Mouse (Mus musculus) lung, postnatal 10 days (tissue): ENCODE measurements at regions not wholly inside any gene's neighbourhood (a gene's known extent, or its start where the extent isn't known, plus 50 kb on each side); places are given as distances from the start of the nearest gene placed in this dataset.

ENCODE experiments used
- DNase-seq: peaks from one replicate; pipeline ENCODE4 v3.0.0; 2021

DNA sequence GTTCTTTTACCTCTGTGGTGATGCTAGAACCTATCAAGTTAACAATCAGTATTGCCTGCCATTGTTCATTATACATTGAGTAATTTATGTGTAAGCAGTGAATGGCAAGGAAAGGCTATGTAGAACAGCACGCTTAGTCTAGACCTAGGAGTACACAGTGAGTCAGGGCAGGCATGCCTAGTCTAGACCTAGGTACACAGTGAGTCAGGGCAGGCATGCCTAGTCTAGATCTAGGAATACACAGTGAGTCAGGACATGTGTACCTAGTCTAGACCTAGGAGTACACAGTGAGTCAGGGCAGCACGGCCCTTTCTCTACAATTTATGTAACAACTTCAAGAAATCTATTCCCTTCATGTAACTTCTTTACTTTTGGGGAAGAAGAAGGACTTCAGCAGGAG lies 347.2 kb downstream of the Tmem232 start:
- DNase-seq = no peak

DNA sequence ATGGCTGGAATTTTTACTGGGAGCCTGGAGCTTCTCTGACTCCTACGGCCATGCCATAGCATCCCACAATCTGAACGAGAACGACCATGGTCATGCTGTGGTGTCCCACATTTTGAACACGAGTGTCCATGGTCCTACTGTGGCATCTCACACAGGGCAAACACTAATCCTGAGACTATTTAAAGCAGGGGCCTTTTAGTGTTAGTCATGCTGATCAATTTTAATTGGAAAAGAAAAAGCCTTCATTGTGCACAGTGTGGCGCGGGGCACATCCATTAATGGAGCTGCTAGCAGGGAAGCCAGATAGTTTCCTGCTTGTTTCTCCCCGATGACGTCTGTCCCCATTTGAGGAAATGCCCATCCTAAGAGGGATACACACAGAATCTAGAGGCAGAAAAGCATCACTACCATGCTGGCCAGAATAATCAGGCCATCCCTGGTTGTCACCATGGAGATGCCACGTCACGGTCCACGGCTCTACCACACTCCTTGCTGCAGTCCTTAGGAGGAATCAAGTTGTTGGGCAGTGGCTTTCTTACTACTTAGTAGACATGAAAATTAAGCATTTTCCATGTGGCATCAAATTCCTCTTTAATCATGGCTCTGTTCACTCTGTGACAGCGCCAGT lies 348.0 kb downstream of the Tmem232 start:
- DNase-seq = no peak

DNA sequence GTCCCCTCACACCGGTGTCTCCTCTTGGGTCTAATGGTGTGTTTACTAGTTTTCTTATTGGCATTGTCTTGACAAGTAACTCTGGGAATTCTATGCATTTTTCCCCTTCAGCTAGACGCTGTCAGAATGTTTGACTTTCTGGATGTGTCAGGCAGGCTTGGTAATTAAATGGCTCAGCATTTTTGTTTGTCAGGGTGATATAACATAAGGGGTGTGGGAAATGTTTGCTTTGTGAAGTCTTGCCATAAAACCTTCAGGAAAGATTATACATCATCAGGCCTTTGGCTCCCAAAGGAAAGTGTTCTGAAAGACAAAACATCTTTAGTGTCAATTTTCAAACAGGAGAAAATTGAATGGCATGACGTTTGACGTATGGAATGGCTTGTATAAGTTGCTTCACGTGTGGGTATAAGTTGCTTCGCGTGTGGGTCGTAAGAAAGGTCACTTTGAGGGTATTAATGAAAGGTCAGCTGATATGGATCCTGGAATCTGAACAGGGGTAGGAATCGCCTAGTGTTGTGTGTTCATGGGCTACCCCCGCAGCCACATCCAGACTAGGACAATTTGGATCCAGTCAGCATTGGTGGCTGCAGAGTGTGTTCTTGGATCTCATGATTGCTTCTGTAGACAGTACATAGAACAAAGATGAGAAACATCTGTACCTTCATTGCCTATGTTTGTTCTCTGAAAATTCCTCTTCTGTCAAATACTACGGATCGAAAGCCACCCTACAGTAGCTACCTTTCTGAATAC lies 349.6 kb downstream of the Tmem232 start:
- no peak for DNase-seq

DNA sequence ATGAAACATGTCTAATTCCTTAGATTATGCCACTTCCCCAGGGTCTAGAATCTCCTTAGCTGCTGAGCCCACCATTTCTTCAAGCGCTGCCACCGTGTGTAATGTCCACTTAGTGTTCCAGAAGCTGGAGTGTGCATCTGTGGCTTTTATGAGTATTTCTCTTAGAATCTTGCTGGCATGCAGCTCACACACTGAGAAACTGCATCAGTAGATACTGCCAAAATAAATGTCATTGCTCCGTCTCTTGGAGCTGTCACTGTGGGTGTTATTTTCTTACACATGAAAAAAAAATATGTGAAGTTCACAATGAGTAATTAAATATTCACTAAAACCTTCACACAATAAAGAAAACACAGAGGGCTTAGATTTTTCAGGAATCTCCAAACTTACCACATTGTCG lies 345.3 kb upstream of the 4930583I09Rik start:
- DNase-seq = no peak

DNA sequence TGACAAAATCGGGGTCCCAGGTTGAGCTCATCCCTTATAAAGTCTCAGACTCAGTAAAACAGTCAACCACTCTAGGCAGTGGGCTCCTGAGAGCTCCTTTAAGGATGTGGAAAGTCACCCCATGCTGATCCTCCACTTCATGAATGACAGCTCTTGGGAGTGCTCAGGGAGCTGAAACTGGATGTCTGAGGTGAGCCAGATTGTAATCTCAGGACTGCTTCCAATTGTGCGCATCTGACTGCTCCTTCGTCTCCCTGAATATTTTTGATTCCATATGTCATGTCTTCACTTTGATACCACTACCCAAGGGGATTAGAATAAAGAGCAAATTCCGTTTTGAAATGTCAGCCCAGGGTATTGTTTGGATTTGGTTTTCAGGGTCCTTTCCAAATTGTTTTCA lies 339.9 kb upstream of the 4930583I09Rik start:
- no peak for DNase-seq

DNA sequence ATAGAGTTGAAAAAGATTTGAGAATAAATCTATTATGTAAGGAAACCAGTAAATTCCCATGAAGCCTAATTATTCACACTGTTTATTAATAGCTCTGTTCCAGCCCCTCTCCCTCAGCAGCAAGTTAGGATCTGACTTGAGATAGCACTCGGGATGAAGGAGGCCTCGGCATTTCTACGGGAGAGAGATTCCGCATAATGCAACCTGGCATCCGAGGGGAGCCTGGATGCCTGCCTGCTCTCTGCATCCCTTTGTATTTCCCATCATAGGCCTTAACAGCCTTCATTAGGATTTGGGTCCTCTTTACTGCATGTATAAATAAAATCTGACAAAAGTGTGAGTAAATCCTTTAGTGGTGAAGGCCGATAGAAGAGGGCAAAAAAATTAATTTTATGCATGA lies 338.2 kb upstream of the 4930583I09Rik start:
- DNase-seq = no peak

DNA sequence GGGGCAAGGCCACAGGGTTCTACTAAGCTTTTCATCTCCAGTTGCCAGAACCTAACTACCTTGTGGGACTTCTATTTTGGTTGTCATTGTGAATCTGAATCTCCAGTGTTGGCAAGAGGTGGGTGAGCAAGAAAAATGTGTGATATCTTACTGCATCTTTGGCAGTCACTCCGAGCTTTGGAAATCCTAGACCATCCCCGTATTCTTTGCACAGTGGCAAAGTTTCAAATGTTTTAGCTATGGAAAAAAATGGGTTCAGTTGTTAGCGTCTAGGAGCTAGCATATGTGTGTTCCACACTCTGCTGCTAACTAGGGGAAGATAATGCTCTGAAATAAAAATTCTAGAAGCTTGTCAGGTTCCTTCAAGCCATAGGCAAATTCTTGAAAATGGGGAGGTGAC lies 337.4 kb upstream of the 4930583I09Rik start:
- DNase-seq = no peak

DNA sequence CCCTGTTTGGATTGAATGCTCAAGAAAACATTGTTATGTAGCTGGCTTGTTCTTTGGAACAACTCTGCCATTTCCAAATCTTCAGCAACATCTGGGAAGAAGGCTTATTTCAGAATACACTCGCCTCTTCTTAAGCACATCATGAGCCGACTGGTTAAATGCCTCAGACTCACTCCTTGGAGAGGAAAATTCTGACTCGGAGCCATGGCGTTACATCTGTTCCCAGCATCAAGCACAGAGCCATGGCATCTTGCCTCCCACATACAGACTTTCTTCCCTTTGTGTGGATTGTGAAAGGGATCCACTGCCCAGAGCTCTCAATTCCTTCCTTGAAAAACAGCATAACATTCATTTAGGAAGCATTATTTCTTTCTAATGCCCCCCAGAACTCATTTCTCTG lies 334.8 kb upstream of the 4930583I09Rik start:
- DNase-seq = no peak

DNA sequence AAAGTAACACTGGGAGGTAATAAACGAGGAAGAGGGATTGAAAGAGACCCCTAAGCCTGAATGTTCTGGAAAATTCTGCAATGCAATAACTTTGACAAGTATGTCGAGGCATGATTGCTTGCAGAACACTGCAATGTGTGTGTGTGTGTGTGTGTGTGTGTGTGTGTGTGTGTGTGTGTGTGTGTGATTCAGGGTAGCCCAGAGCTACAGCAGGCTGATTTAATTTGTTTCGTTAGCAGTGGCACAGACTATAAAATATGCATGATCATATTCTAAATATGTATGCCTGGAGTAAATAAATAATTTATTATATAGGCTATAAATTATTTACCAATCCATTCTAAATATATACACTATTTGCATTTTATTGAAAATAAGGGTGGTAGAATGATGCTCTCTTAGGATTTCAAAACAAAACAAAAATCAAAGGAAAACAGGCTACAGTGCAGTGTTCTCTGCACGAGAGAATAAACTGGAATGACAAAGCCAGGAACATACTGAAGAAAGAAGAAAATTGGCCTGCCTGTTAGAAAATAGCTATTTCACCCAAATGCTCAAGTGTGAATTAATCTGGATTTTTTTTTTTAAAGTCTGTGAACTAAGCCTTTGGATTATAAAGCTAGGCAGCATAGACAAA lies 334.2 kb upstream of the 4930583I09Rik start:
- no peak for DNase-seq

DNA sequence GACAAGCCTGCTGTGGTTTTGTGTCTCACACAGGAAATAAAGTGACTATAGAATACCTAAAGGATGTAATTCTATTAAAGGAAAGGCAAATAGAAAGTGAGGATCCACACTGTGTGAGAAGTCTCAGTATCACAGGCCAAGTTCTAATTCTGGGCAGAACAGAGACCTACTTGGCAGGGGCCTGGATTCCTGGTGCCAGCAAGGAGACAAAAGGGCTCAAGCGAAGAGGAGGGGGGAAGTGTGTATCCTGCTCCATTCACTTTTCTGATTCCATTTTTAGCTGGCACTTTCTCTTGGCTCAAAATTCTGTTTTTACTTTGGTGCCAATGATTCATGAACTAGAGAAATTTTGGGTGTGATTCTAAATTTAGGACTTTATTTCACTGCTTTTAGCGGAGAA lies 310.5 kb upstream of the 4930583I09Rik start:
- DNase-seq = peak; percentile 27

DNA sequence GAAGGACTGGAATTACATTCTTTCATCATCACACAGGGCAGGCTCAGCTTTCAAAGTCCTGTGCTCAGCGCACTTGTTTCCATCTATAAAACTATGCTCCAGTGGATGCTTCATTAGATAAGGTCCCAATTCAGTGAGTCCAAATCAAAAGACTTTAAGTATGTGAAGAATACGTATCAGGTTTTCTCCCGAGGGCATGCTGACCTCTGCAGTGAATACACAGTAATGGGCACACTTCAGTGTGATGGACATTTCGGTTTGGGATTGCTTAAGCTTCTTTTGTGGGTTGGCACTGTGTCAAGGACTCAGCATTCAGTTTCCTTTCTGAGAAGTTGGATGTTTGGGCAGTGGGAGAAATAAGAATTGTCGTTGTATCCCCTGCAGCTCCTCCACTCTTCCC lies 278.8 kb upstream of the 4930583I09Rik start:
- DNase-seq = no peak

DNA sequence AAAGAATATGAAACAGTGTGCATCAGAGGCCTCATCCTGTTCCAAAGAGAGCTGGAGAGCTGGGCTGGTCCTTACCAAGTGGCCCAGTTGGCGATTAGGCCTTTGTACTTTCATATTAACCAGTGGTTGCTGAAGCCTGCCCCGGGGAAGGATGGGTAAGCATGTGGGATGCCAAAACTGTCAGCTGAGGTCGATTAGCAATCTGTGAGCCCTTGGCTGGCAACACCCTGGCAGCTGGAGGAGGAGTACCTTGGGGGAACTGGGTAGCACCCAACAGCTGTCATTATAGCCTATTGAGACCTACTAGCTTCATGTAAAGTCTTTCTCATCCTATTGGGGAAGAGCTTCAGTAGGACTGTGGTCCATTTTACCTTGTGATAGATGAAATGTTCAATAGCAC lies 277.2 kb upstream of the 4930583I09Rik start:
- DNase-seq = no peak

DNA sequence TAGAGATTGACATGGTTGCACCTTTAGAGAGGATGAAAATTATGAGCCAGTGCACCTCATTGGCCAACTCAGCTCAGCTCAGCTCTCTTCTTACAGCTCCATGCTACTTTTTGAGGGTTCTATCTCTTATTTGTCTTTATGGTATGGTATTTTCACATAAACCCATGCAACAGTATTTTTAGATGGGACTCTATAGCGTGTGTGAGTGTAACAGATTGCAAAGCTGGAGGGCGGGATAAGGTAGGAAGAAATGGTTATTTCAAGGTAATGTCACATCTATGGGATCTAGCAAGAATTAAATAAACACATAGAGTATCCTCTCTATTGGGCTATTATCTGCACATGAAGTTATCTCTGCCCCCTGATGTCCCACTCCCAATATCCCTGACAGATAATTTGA lies 269.8 kb upstream of the 4930583I09Rik start:
- DNase-seq = no peak

DNA sequence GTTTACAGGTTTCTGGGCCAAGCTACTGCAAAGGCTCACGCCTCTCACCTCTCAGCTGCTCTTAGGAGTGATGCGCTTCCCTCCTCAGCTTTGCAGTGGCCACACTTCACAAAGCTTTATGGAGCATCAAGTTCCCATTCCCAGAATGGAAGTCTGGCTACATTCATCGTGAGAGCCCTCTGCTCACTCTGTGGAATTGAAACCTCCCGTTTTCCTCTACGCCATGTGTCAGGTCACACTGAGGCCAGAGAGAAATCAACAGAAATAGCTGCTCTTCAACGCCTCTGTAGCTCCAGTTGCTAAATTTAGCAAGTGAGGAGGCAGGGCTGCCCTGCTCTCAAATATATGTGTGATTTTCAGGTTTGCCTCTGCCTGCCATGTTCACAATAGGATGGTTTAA lies 265.3 kb upstream of the 4930583I09Rik start:
- DNase-seq = no peak

DNA sequence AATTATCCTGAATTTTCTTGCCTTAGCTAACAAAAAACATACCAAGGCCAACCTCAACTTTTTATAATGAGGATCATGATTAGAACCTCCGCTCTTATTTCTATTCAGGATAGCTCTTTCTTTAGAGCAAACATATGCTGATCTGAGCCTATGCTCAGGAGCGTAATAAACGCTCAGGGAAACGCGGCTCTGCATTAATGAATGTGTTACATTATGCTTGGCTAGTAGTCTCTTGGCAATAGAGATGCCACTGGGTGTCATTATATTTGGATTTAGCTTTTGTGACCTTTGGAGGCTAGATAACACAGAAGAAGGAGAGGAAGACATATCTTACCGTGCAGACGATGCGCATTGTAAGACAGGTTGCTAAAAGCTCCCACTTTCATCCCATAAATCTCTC lies 246.4 kb upstream of the 4930583I09Rik start:
- DNase-seq = no peak

DNA sequence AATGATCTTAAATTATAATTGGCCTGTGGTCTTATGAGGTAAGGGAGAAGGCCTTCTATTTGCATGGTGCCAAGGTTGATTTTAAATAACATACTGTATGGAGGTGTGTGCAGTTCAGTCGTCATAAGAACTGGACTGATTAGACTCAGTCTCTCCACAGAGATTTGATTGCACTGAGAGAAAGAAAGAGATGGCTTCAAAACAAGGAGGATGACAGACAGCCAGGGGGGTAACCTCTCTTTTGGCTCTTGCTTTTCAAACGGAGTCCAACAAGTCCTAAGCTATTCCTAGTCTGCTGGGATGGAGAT lies 245.9 kb upstream of the 4930583I09Rik start:
- no peak for DNase-seq

DNA sequence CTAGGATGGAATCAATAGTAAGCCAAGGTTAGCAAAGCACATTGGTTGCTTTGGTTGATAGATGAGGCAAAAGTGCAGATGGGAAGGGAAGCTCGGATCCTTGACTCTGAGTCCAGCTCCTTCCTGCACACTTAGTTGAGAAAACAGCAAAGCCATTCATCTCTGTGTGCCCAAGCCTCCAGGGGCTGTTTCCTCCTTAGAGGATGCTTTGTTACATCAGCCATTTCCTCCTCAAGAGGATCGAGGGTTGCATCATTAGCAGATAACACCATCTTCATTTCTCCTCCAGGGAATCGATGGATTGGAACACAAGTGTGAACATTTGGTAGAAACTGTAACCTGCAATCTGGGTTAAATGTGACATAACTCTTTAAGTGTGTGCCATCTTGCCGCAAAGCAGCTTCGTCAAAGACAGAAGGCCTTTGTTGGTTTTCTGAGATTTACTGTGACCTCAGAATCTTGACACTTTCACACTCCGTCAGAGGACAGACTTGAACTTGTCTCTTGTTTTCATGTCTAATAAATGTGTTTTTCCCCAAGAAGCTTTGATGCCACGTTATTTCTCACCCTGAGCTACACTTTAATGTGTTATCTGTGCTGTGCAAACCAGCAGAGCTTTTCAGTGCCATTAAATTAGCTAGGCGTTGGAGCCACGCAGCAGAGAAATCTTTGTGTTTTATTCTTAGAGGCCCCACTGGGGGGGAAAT lies 245.4 kb upstream of the 4930583I09Rik start:
- no peak for DNase-seq

DNA sequence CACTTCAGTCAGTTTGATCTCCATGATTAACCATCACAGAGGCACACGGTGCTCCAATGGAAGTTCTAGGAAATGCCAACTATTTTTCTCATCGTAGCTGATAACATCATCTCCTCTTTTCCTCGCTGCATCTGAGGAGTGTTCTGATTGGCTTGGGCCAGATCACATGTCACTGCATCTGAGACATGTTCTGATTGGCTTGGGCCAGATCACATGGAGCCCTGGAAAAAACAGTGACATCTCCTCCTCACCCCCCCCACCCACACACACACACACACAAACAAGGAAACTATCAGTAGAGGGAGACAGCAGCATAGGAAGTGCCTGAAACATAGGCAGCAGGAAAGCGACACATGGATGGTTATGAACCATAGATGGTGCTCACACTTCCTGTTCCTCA lies 239.0 kb upstream of the 4930583I09Rik start:
- no peak for DNase-seq

DNA sequence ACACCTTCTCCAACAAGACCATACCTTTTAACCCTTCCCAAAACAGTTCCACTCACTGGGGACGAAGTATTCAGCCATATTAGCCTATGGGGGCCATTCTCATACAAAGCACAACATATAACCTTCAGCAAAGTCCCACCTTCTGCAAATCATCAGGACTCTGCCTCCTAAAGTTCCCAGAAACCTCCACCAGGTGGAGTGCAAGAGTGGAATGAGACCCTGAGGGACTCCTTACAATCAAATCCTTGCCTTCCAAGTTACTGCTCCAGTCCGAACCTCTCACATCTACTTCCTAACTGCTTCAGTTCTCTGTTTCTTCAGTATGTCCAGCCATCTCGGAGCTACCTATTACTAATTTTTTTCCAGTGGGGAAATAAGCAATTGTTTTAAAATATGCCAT lies 235.2 kb upstream of the 4930583I09Rik start:
- DNase-seq = peak; percentile 20

DNA sequence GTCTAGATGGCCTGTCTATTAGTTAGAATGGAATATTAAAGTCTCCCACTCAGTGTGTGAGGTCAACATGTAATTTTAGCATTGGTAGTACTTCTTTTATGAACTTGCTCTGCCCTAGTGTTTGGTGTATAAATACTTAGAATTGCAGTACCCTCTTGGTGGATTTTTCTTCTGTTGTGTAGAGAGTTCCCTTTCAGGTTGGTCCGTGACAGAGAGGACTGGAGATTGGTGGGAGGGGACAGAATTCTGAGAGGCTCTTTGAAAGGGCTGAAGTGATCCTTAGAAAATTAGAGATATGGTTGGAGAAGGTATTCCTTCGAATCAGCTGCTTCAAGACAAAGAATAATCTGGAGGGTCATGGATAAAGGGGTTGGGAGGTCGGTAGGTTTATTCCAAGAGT lies 230.3 kb upstream of the 4930583I09Rik start:
- no peak for DNase-seq

DNA sequence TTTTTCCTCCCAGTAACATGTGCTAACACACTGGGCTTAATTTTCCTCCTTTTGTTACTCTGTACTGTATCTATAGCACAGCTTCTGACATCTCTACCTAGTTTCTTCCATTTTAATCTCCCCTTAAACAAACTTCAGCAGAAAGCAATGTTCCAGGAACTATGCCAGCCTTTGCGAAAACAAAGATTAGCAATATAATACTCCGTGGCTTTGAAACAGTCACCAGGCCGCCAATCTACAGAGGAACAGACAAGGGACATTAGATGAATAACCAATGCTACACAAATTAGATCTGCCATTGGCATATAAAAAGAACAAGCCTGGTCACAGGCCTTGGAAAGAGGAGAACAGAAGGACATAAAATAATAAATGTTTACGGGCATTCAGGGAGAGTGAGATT lies 220.2 kb upstream of the 4930583I09Rik start:
- no peak for DNase-seq

DNA sequence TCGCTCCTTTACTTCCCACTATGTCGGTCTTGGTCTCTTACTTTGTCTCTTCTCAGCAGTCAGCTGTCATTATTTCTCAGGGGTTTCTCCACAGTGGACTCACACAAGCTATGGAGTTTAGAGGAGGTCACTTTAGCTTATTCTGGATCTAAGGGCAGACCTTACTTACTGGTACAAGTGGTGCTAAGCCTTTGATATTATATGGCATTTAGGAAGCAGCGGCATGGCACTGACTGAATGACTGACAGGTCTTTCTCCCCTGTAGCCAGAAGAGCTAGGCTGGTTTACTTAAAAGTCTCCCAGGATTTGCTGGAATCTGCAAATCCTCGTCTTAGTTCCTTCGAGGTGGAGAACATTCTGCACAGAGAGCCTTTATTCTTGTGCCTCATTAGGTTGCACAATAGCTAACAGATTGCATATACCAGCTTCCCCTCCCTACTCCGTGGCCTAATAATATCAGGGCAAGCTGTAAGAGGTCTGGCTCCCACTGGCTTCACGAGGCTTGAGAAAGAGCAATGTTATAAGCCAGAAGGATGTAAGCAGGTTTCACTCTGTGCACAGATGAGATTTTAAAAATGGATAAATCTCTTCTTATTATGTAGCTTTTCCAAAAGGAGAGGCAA lies 214.1 kb upstream of the 4930583I09Rik start:
- peak; percentile 2 for DNase-seq

DNA sequence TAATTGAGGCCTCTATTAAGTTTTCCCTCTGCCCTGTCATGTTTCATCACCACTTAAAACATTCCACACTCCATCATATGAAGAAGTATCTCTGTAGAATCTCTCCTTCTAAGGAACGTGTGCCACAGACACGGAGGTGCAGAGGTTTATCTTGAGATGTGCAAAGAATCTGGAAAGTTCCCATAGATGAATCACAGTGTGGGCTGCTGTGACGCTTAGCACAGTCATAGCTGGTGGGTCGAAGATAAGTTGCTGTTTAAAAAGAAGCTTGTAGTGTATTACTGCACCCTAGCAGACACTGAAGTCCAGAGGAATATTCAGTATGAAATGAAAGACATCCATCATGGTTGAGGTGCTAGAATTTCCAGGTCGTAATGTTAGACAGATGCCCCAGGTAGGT lies 179.9 kb upstream of the 4930583I09Rik start:
- DNase-seq = no peak

DNA sequence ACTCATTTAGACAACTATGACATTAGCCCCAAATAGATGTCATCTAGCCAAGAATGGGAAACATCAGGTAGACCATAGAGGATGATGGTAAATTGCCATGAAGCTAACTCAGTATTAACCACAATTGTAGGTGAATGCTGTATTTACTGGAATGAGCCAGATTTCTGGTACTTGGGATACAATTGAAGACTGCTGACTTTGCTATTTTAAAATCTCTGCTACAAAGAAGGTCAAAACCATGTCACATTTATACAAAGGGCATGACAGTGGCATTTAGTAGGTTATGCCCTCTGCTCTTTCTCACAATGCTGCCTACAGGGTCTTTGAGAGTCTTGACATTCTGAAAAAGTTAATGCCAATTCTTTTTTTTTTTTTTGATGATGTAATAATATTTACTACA lies 178.8 kb upstream of the 4930583I09Rik start:
- no peak for DNase-seq
